Mouse (Mus musculus) small intestine, adult 2 months (tissue): ENCODE measurements around the gene Klf1. TPM values are rescaled to one million over a fixed set of nuclear protein-coding genes. Genes with fewer than 3 reads are reported as not detected.
"Not testable (repeated sequence)": the region's sequence is repeated elsewhere in the genome, so short reads cannot be mapped to it uniquely, and the experiment has no call there.

ENCODE experiments used
- H3K27ac ChIP-seq: fragments of 200-500 bp; 2 replicates; pipeline ENCODE4 v1.5.1; 2012; ENCODE audit warnings: low read depth, low read length, control low read depth, inconsistent platforms; ENCODE audit not compliant: insufficient read depth
- H3K27me3 ChIP-seq: fragments of 200-500 bp; 2 replicates; pipeline ENCODE4 v1.6.1; 2012; ENCODE audit warnings: mild to moderate bottlenecking, moderate library complexity, low read length, inconsistent platforms; ENCODE audit not compliant: control insufficient read depth, insufficient read depth
- H3K36me3 ChIP-seq: fragments of 200-500 bp; 2 replicates; pipeline ENCODE4 v1.6.1; 2012; ENCODE audit warnings: mild to moderate bottlenecking, low read length, control low read depth, inconsistent platforms; ENCODE audit not compliant: control insufficient read depth, insufficient read depth
- H3K4me1 ChIP-seq: fragments of 200-500 bp; 2 replicates; pipeline ENCODE4 v1.6.1; 2012; ENCODE audit warnings: low read length, inconsistent platforms, mixed read lengths; ENCODE audit not compliant: control insufficient read depth, insufficient read depth, insufficient read length
- H3K4me3 ChIP-seq: fragments of 200-500 bp; 2 replicates; pipeline ENCODE4 v1.5.1; 2012; ENCODE audit warnings: low read depth, mild to moderate bottlenecking, control low read depth, inconsistent platforms, low read length, moderate library complexity
- CTCF ChIP-seq: fragments of 200-500 bp; IDR thresholded peaks from 2 replicates; pipeline ENCODE4 v1.5.1; 2012; ENCODE audit warnings: low read depth, mild to moderate bottlenecking, control low read depth, inconsistent platforms, low read length, moderate library complexity, mixed read lengths; ENCODE audit not compliant: insufficient replicate concordance, insufficient read length; ENCODE audit errors: extremely low read depth
- POLR2A ChIP-seq: fragments of 200-500 bp; IDR thresholded peaks from 2 replicates; pipeline ENCODE4 v1.6.1; 2012; ENCODE audit warnings: low read depth, mild to moderate bottlenecking, control low read depth, inconsistent platforms, low read length, moderate library complexity
- WGBS: fragments of 180-500 bp; shearing (Covaris S2); methylation state at CpG from one replicate; pipeline ENCODE4 v1.1.7; 2018; 5-methylcytosine and 5-hydroxymethylcytosine counted together
- polyA plus RNA-seq: library from polyadenylated mRNA; depleted of rRNA; stranded (reverse); fragments of >200 nt; gene quantifications from 2 replicates; pipeline ENCODE4 v1.2.3, GENCODE M21; 2012

Klf1 gene
- polyA plus RNA-seq, 1 experiment, result 0.38 TPM

DNA sequence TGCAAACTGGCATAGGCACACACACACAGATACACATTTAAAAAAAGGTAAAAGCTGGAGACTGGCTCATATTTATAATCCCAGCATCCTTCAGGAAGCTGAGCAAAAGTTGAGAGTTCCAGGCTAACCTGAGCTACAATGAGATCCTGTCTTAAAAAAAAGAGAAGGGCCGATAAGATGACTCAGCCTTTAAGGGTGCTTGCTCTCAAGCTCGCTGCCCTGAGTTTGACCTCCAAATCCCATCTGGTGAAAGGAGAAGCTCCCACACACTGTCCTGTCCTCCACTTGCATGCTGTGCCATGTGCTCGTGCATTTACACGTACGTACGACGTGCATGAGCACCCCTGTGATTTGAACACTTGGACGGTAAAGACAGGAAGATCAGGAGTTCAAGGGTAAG lies 5.8 kb downstream of the Klf1 start:
- no peak overlapping the region for H3K27ac ChIP-seq
- H3K27me3 ChIP-seq, result no peaks in the 10 kb centered on the region; the same call in 1 of the 2 replicates
- H3K36me3 ChIP-seq, result no peaks in the 10 kb centered on the region
- peaks cover 7% of the 10 kb centered on the region for H3K4me1 ChIP-seq
- 74% methylated on average over 8 of the region's 8 CpGs for WGBS
- no peak overlapping the region for H3K4me3 ChIP-seq
- TF ChIP-seq POLR2A (no peak), CTCF (no peak)

GRCm38 (mm10) chr8:84907979-84908378 lies 6.3 kb downstream of the Klf1 start:
- H3K36me3 ChIP-seq, H3K27me3 ChIP-seq, H3K27ac ChIP-seq, H3K4me1 ChIP-seq: not testable (repeated sequence)
- H3K4me3 ChIP-seq, result peak overlapping the region; percentile 61
- WGBS, result 17% methylated on average over 7 of the region's 7 CpGs
- peak; percentile 30; the same call in 1 of the 2 replicates for TF ChIP-seq CTCF

DNA sequence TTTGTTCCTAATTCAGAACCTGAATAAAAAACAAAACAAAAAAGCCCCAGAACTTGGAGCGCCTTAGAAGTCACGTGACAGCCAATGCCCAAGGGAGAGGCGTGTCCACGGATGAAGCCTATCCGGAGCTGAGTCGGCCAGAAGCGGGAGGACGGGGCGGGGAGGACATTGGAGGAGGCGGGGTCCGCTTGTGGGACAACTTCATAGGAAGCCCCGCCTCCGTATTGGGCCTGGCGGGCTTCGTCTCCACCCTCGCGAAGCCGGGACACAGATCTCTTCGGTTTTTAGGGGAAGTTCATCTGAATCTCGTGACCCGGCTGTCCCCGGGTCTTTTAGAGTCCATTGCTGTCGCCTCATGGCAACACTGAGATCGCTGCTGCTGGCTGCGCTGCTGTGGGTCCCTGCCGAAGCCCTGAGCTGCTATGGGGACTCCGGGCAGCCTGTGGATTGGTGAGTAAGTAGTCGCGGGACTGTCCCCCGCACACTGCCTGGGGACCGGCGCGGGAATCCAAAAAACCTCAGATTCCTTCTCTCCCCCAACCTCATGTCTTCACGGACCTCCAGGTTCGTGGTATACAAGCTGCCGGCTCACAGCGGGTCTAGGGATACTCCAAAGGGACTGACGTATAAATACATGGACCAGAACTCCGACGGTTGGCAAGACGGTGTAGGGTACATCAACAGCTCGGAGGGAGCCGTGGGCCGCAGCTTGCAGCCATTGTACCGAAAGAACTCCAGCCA lies 6.9 kb downstream of the Klf1 start, which contains the start of gene Dnase2a:
Gene Dnase2a, plus strand, starts transcription at position 140 of the 741 bp plus-strand sequence.
- Histone ChIP-seq H3K27ac (0 out of 2 replicates have a peak within 1 kb of the TSS, but pooled peaks have one; percentile 5), H3K4me1 (peaks cover 9% of the 10 kb centered on the region), H3K4me3 (peak within 1 kb of the TSS; percentile 61), H3K36me3 (no peaks in the 10 kb centered on the region), H3K27me3 (no peaks in the 10 kb centered on the region; the same call in 1 of the 2 replicates)
- TF ChIP-seq POLR2A (peak; percentile 38; the same call in 1 of the 2 replicates), CTCF (no peak)
- WGBS, result under 1% methylated on average over 45 of the region's 45 CpGs

DNA sequence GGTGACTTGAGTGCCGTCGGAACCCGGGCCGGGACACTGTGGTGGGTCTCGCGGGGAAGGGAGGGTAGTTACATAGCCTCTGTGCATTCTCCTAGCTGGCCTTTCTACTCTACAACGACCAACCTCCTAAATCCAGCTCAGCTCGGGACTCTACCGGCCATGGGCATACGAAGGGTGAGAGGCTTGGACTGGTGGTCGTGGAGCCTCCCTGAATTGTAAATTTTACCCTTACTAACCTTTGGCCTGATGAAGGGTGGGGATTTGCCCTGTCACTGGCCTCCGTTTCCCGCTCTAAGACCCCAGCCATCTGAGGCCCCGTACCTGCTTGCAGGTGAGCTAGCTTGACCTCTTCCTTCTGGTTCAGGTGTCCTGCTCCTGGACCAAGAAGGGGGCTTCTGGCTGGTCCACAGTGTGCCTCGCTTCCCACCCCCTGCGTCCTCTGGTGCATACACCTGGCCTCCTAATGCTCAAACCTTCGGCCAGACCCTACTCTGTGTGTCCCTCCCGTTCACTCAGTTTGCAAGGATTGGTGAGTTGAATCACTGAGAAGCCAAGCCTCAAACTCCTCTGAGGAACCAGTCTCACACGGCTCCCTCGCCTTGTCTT lies 7.5 kb downstream of the Klf1 start:
- WGBS, result 49% methylated on average over 20 of the region's 20 CpGs
- Histone ChIP-seq H3K4me1 (peaks cover 9% of the 10 kb centered on the region), H3K27ac (0 out of 2 replicates have a peak overlapping the region, but pooled peaks have one; percentile 5), H3K27me3 (no peaks in the 10 kb centered on the region; the same call in 1 of the 2 replicates), H3K4me3 (peak overlapping the region; percentile 61), H3K36me3 (no peaks in the 10 kb centered on the region)
- TF ChIP-seq CTCF, result no peak
- no peak for TF ChIP-seq POLR2A

DNA sequence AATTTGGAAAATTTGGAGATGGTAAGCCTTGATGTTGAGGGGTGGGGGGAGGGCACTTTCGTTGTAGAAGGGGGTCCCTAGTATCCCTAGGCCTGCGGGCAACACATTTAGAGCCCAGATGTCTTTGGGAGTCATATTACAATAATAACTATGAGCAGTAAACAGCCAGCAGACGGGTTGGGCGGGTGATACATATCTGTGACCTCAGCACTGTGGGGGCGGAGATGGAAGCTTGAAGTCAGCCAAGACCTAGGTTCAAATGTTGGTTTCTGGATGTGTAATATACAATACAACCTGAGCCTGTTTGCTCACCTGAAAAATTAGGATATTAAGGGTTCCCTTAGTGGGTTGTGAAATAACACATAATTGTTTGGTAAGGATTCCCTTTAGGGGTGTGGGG lies 8.2 kb downstream of the Klf1 start:
- Histone ChIP-seq H3K27me3 (no peaks in the 10 kb centered on the region; the same call in 1 of the 2 replicates), H3K4me1 (peaks cover 9% of the 10 kb centered on the region), H3K36me3 (no peaks in the 10 kb centered on the region), H3K27ac (no peak overlapping the region), H3K4me3 (no peak overlapping the region)
- WGBS, result 65% methylated on average over 5 of the region's 5 CpGs
- TF ChIP-seq POLR2A, result no peak
- no peak for TF ChIP-seq CTCF

- Histone ChIP-seq H3K27me3 (no peaks in the 10 kb centered on the region; the same call in 1 of the 2 replicates), H3K4me1 (peaks cover 9% of the 10 kb centered on the region), H3K36me3 (no peaks in the 10 kb centered on the region), H3K27ac (no peak overlapping the region), H3K4me3 (no peak overlapping the region)
- WGBS, result 89% methylated on average over 6 of the region's 6 CpGs
- TF ChIP-seq CTCF (no peak), POLR2A (no peak)
Observed at GRCm38 (mm10) chr8:84910551-84910950, 8.8 kb downstream of the Klf1 start.

DNA sequence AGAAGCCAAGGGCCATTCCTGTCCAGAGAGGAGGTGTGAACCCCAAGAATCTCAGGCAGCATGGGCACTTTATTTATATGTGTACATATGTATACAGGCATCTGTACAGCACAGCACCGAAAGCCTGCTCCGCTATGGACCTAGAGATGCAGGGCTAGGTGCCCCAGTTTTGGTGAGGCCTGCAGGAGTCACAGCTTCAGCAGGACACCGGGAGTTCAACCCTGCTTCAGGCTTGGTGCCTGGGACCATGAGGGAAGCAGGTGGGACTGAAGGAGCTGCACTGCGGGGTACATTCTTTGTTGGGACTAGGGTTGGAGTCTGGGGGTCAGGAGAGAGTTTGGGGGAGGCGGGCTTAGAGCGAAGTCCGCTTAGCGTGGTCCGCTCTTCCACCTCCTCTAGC lies 10.1 kb downstream of the Klf1 start:
- 94% methylated on average over 9 of the region's 9 CpGs for WGBS
- H3K36me3 ChIP-seq, result no peaks in the 10 kb centered on the region
- H3K27me3 ChIP-seq, result no peaks in the 10 kb centered on the region; the same call in 1 of the 2 replicates
- H3K4me1 ChIP-seq, result peaks cover 9% of the 10 kb centered on the region
- no peak overlapping the region for H3K4me3 ChIP-seq
- TF ChIP-seq POLR2A (no peak), CTCF (no peak)
- no peak overlapping the region for H3K27ac ChIP-seq
